Mouse (Mus musculus) right cerebral cortex, postnatal 4 days (tissue): ENCODE measurements around the gene Yipf7.

ENCODE experiments used
- DNase-seq: peaks from one replicate; pipeline ENCODE4 v3.0.0-alpha.2; 2022

Gene Yipf7

GRCm38 (mm10) chr5:69542489-69542888, at the start of gene Yipf7:
Gene Yipf7 (minus strand): TSS chr5:69542648.
- no peak for DNase-seq

GRCm38 (mm10) chr5:69591640-69592461, 49.4 kb upstream of the Yipf7 start, which contains the start of gene Gnpda2:
Gene Gnpda2 (minus strand): TSS chr5:69592340.
- peak; percentile 83 for DNase-seq

- peak; percentile 9 for DNase-seq
These were observed 15.0 kb upstream of the Yipf7 start for GRCm38 (mm10) chr5:69557404-69557935.

- DNase-seq: peak; percentile 96
These were observed 14.4 kb upstream of the Yipf7 start, which contains the start of gene Guf1 for GRCm38 (mm10) chr5:69556628-69557403. Gene Guf1 (plus strand): TSS chr5:69556923.

- DNase-seq: no peak
These were observed 768 bp downstream of the Yipf7 start for GRCm38 (mm10) chr5:69541680-69542079.

GRCm38 (mm10) chr5:69523944-69524343, 18.5 kb downstream of the Yipf7 start:
- no peak for DNase-seq

GRCm38 (mm10) chr5:69522064-69522463, 20.4 kb downstream of the Yipf7 start:
- DNase-seq: no peak

GRCm38 (mm10) chr5:69520661-69521278, 21.7 kb downstream of the Yipf7 start:
- peak; percentile 74 for DNase-seq

- no peak for DNase-seq
These were observed 30.2 kb downstream of the Yipf7 start for GRCm38 (mm10) chr5:69512203-69512602.

GRCm38 (mm10) chr5:69511631-69512030, 30.8 kb downstream of the Yipf7 start:
- no peak for DNase-seq

- DNase-seq: no peak
These were observed 35.4 kb downstream of the Yipf7 start for GRCm38 (mm10) chr5:69507045-69507444.

GRCm38 (mm10) chr5:69489046-69489445, 53.4 kb downstream of the Yipf7 start:
- DNase-seq: no peak

- DNase-seq: no peak
These were observed 74.9 kb downstream of the Yipf7 start for GRCm38 (mm10) chr5:69467520-69467919.
